Mouse (Mus musculus) macrophage (primary cell): ENCODE data around the gene Gemin7. TPM values are rescaled to one million over a fixed set of nuclear protein-coding genes. Genes with fewer than 3 reads are reported as not detected.

ENCODE experiments used
- H3K27ac ChIP-seq: fragments of 350-480 bp; formaldehyde crosslinking; 2 replicates; pipeline ENCODE4 v1.9.0; 2021
- H3K36me3 ChIP-seq: fragments of 350-480 bp; formaldehyde crosslinking; 2 replicates; pipeline ENCODE4 v1.9.0; 2021; ENCODE audit errors: inconsistent target
- H3K4me3 ChIP-seq: fragments of 350-480 bp; formaldehyde crosslinking; 2 replicates; pipeline ENCODE4 v1.9.0; 2021; ENCODE audit errors: inconsistent target
- H3K79me2 ChIP-seq: fragments of 350-480 bp; formaldehyde crosslinking; 2 replicates; pipeline ENCODE4 v1.9.0; 2021; ENCODE audit errors: inconsistent target
- WGBS: methylation state at CpG from one replicate; pipeline ENCODE4 v1.1.7; 2026; ENCODE audit warnings: inconsistent platforms; ENCODE audit not compliant: missing documents; 5-methylcytosine and 5-hydroxymethylcytosine counted together
- polyA plus RNA-seq: library from polyadenylated mRNA; stranded (reverse); fragments of 250-400 nt; gene quantifications from 3 replicates; pipeline ENCODE4 v1.2.4, GENCODE M21; 2018; ENCODE audit warnings: inconsistent platforms

The Gemin7 gene
- polyA plus RNA-seq, 1 experiment from 2014 or later = 16.9 TPM

DNA sequence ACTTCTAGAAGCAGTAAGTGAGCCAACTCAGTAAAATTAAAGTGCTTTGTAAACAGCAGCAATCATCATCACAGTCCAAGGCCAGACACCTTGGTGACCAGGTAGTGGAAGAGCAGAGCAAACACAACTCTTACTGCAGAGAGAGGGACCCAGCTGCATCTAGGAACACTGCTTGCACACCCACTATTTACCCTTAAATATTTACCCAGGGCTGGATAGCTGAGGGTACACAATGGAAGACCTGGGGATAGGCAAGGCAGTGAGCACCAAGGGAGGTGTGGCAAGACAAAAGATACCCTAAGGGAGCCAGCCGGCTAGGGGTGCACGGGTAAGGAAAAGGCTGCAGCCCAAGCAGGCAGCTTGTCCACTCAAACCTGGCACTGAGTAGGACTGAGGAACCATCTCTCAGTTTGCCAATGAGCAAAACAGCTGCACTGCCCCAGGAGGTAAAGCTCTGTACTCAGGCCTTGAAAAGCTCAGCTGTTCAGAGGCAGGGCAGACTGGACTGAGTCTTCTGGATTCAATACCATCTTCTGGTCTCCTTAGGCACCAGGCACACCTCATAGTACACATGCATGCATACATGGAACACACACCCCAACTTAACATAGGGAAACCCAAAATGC is 29.9 kb downstream of the Gemin7 start:
- H3K4me3 ChIP-seq = no peak overlapping the region
- H3K79me2 ChIP-seq = peaks cover 99% of the 10 kb centered on the region
- 96% methylated on average over 2 of the region's 2 CpGs for WGBS
- H3K27ac ChIP-seq = no peak overlapping the region
- H3K36me3 ChIP-seq = no peaks in the 10 kb centered on the region

DNA sequence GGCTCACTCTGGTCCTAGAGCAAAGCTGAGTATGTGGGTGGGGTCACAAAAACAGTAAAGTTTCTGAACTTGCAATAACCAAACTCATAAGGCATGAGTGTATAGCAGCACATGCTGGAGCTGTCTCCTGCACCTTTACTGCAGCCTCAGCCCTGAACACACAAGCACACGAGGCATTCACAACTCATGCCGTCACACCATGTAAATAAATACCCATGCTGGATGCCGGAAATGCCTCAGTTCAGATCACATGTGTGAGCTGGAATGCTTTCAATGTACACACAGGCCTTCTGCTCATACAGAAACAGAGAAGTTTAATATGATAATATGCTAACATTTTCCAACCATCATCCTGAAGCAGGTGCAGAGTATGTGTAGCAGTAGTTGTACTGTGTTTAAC is 31.4 kb downstream of the Gemin7 start:
- Histone ChIP-seq H3K79me2 (peaks cover 99% of the 10 kb centered on the region), H3K36me3 (no peaks in the 10 kb centered on the region)

DNA sequence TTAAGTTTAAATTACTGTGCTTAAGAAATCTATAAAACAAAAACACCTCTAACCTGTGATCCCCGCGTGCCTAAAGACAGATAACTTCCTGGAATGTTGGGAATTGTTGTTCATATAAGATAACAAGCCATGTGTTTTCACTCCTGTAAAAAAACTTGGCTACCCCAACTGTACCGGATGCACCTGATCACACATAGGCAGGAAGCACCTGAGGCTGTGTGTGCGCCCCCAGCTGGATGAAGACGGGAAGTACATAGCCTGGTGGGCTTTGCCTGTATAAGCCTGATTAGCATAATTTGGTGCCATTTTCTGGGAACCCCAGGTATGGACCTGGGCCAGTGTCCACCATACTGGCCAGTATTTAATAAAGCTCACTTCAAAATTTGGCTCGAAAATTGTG is 33.8 kb downstream of the Gemin7 start:
- 35% methylated on average over 6 of the region's 6 CpGs for WGBS
- no peak overlapping the region for H3K27ac ChIP-seq
- H3K79me2 ChIP-seq = peaks cover 99% of the 10 kb centered on the region
- H3K36me3 ChIP-seq = no peaks in the 10 kb centered on the region
- H3K4me3 ChIP-seq = no peak overlapping the region

More for the DNA sequence above, 31.4 kb downstream of the Gemin7 start:
- no peak overlapping the region for H3K27ac ChIP-seq
- no peak overlapping the region for H3K4me3 ChIP-seq
- 93% methylated on average over 3 of the region's 3 CpGs for WGBS

DNA sequence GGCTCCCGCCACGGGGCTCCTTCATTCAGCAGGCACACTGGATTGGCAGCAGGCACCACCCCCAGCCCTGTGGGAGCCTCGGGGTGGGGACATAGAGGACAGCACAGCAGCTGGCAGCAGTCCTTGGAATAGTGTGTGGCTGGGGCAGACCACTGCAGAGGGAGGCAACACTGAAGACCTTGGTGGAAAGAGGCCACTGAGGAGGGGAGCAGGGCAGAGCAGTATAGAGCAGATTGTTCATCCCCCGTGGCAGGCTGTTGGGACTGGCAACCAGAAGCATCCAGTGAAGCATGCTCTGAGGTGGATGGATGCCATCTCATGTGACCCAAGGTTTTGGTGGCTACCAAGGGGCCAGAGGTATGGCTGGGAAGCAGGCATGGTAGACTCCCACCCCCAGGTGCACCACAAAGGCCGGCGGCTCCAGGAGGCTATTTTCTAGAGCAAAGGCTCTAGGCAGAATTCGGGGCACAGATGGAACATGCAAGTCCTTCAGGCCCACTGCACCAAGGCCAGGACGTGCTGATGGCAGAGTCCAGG is 35.2 kb downstream of the Gemin7 start:
- H3K27ac ChIP-seq = no peak overlapping the region
- peaks cover 99% of the 10 kb centered on the region for H3K79me2 ChIP-seq
- 90% methylated on average over 5 of the region's 8 CpGs for WGBS
- H3K36me3 ChIP-seq = no peaks in the 10 kb centered on the region
- no peak overlapping the region for H3K4me3 ChIP-seq

DNA sequence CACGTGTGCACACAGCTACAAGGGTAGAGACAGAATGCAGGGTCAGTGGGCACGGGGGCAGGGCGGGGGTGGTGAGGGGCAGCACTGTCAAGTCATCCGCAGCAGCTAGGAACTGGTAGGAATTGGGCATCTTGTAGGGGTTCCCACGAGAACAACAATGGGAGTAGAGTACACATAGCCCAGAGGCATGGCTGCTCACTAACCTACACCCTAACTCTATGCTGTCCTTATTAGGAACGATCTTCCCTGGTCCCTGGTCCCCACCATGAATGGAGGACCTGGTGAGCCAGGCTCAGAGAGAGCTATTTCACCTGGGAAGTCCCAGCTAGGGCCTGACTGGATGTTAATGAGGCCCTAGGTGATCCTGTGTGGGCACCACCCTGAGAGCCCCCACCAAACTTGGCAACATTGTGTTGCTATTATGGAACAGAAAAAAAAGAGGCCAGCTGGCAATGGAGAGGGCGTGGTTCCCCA is 35.7 kb downstream of the Gemin7 start:
- no peaks in the 10 kb centered on the region for H3K36me3 ChIP-seq
- H3K79me2 ChIP-seq = peaks cover 99% of the 10 kb centered on the region
- 94% methylated on average over 6 of the region's 7 CpGs for WGBS
- no peak overlapping the region for H3K27ac ChIP-seq
- H3K4me3 ChIP-seq = no peak overlapping the region

DNA sequence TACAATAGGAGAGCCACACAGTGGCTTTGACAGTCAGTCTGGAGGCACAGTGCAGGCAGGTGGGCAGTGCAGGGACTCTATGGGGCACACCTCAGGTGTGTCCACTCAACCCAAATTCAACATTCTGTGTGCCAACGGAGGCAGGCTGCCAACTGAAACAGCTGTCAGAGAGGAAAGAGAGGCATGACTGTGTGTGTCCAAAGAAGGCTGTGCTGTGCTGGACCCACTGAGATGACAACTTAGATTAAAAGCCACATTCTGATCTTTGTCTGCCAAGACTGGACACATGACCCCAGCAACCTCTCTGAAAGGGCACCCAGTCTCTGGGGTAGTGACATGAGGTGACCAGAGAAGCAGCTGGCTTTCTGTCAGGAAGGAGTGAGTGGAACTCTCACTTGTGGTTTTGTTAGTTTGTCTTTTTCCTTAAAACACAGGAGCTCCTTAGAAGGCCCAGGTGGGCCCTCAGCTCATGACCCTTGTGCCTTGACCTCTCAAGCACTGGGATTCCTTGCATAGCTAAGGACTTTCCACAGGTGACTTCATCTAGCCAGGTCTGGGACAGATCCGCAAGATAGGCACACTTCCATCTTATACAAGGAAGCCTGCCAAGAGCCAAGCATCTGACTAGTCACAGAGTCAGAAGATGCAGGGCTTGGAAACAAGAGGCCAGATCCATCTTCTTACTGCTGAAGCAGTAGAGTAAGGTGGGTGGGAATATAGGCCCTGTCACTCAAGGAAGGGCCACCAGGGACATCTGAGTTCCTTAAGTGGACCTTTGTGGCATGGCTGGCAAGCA is 36.4 kb downstream of the Gemin7 start:
- Histone ChIP-seq H3K27ac (no peak overlapping the region), H3K4me3 (no peak overlapping the region), H3K36me3 (peaks cover 3% of the 10 kb centered on the region; the same call in 1 of the 2 replicates), H3K79me2 (peaks cover 99% of the 10 kb centered on the region)
- WGBS = 94% methylated on average over 2 of the region's 2 CpGs

DNA sequence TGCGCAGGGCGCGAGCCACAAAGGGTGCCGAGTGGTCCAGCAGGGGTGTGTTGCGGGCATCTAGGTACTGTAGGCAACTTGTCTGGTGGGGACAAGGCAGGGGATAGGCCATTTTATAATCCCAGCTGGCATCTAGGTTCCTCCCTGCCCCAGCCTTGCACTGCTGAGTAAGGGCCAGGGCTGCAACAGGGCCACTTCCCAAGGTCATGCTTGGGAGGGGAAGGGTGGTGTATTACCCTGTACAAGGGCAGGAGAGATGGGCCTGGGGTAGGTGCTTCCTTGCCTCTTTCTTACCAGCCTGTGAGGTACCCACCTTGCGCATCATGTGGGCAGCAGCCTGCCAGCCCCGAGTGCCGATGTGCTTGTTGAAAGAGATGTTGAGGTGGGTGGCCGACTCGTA is 42.7 kb downstream of the Gemin7 start:
- 92% methylated on average over 10 of the region's 10 CpGs for WGBS
- Histone ChIP-seq H3K27ac (no peak overlapping the region), H3K36me3 (peaks cover 45% of the 10 kb centered on the region), H3K4me3 (no peak overlapping the region), H3K79me2 (peaks cover 38% of the 10 kb centered on the region)

DNA sequence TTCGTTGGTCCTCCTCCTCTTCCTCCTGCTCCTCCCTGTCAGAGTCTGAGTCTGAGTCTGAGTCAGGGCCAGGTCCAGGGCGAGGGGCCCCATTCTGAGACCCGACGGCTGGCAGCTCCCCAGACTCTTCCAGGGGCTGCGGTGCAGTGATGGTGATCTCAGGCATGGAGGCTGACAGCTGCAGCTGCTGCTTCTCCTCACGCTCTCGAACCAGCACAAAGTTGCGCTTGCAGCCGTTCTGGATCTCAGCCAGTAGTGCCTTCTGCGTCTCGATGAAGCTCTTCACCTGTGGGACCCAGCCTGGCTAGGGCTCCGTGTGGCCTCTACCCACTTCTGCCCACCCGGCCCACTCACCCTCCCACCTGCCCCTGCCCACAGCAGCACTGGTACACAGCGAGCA is 45.2 kb downstream of the Gemin7 start:
- Histone ChIP-seq H3K27ac (no peak overlapping the region), H3K36me3 (peaks cover 45% of the 10 kb centered on the region), H3K79me2 (peaks cover 14% of the 10 kb centered on the region; the same call in 1 of the 2 replicates), H3K4me3 (no peak overlapping the region)
- 96% methylated on average over 13 of the region's 14 CpGs for WGBS

DNA sequence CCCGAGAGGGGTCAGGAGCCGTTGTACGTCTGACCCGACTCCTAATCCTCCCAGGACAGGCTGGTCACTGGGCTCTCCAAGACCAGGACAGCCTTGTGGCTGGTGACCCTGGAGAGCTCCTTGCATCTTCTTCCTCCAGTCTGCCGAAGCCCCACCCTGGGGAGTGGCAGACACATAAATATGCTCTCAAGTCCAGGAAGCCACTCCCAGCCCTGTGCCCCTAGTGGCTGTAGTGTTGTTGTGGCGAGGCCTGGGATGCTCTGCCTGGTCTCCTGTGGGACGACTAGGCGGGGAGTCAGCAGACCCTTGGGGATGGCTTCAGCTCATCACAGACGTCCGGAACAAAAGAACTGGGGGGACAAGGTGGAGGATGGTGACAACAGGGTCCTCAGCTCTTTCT is 46.3 kb downstream of the Gemin7 start:
- WGBS = 83% methylated on average over 9 of the region's 10 CpGs
- Histone ChIP-seq H3K27ac (no peak overlapping the region), H3K79me2 (peaks cover 2% of the 10 kb centered on the region; the same call in 1 of the 2 replicates), H3K4me3 (no peak overlapping the region), H3K36me3 (peaks cover 43% of the 10 kb centered on the region)

DNA sequence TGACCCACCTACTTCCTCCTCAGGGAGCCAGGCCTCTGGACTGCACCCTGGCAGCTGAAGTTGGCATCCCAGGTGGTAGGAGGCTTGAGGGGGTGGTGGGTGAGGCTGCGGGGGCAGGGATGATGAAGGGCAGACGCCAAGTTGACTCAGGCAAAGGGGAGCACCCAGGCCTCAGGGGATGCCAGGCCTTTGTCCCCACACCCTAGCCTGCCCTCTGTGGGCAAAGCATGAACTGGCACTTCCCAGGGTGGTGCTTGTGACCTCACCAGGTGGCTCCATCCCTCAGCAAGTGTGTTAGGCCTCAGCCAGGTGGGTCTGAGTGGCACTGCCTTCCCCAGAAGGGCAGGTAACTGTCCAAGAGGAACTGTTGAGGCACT is 52.3 kb downstream of the Gemin7 start:
- Histone ChIP-seq H3K36me3 (no peaks in the 10 kb centered on the region), H3K79me2 (no peaks in the 10 kb centered on the region), H3K27ac (no peak overlapping the region), H3K4me3 (no peak overlapping the region)
- 63% methylated on average over 2 of the region's 2 CpGs for WGBS

DNA sequence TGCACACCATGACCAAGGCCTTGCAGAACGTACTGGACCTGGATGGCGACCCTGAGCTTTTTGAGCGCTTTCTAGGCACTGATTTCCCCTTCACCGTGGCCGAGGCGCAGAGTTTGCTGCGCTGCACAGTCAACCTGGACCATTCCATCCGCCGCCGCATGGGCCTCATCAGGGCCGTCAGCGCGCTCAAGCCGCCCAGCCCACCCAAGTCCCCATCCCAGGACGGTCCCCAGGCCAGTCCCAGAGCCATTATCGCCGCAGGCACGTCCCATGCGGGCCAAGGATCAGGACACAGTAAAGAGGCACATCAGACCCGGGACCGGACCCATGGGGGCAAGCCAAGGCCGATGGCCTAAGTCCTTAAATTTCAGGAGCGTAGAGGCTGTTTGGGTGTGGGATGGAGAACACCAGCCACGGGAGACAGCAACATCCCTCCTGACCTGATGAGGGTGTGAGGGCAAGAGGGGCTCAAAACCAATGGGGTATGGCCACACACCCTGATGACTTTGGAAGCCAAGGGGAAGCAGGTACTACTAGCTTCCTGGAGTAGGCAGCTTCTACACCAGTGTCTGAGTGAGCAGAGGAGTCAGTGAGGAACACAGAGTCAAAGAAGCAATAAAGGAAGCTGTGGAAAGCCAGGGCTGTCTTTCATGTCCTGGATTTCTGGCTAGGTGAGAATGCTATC is 52.8 kb downstream of the Gemin7 start:
- H3K27ac ChIP-seq = no peak overlapping the region
- WGBS = 42% methylated on average over 24 of the region's 24 CpGs
- H3K79me2 ChIP-seq = no peaks in the 10 kb centered on the region
- H3K4me3 ChIP-seq = no peak overlapping the region
- H3K36me3 ChIP-seq = no peaks in the 10 kb centered on the region

DNA sequence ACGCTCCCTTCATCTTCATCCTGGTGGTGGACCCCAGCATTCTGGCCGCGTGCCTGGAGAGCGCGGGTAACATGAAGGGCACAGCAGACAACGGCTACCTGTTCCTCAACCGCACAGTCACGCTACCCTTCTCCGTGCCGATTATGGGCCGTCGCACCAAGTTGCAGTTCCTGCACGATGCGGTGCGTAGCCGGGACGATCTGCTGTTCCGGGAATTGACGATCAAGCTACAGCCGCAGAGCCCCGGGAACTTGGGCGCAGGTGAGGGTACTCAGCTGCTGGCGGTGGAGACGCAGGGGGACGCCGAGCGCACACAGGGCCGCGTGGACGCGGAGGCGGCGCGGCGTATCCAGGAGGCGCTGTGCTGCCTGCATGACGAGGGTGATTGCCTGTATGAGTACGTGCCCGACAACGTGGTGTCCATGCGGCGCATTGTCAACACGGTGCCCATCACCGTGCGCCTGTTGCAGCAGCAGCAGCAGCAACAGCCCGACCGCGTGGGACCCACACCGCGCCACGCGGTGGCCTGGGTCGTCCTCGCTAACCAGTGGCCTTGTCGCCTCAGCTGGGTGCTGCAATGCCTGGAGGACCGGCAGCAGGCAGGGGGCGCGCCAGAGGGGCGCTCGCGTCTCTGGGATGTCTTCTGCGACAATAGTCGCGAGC is 53.5 kb downstream of the Gemin7 start:
- Histone ChIP-seq H3K4me3 (no peak overlapping the region), H3K36me3 (no peaks in the 10 kb centered on the region), H3K79me2 (no peaks in the 10 kb centered on the region), H3K27ac (no peak overlapping the region)
- 2% methylated on average over 64 of the region's 64 CpGs for WGBS

DNA sequence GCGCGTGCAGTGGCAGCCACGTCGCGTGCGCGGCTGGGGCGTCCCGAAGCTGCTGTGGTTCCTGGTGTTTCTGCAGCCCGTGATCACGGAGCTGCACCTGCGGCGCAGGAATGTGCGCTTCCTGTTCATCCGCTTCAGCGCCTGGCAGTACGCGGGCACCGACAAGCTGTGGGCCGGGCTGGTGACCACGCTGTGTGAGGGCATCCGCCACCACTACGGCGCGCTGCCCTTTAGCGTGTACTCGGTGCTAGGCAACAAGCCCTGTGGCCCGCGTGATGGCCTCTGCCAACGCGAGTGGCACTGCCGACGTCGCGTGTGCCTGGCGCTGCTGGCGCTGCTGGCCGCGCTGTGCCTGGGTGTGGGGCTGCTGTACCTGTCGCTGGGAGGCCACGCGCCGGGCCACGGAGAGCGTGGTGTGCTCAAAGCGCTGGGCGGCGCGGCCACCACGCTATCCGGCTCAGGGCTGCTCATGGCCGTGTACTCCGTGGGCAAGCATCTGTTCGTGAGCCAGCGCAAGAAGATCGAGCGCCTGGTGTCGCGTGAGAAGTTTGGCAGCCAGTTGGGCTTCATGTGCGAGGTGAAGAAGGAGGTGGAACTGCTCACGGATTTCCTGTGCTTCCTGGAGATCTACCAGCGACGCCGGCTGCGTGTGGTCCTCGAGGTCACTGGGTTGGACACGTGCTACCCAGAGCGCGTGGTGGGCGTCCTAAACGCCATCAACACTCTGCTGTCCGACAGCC is 54.2 kb downstream of the Gemin7 start:
- WGBS = 3% methylated on average over 70 of the region's 72 CpGs
- Histone ChIP-seq H3K79me2 (no peaks in the 10 kb centered on the region), H3K27ac (no peak overlapping the region), H3K4me3 (no peak overlapping the region), H3K36me3 (no peaks in the 10 kb centered on the region)

DNA sequence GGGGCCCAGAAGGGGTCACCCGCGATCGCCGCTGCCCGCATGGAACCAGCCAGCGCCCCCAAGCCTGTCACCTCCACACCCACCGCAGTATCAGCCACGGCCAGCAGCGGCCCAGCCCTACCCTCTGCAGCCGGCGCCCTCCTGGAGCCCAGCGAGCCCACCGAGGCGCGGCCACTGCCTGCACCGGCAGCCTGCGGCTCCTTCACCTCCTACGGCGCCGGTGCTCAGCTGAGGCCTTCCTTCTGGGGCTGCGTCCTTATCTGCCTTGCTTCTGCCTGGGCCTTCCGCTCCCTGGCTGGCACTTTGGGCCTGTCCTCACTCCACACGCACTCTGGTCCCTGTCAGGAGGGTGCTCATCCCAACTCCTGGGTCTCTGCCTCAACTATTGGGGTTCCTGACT is 57.4 kb downstream of the Gemin7 start:
- WGBS = 25% methylated on average over 10 of the region's 23 CpGs
- H3K4me3 ChIP-seq = no peak overlapping the region

More for the DNA sequence above, 57.4 kb downstream of the Gemin7 start:
- no peaks in the 10 kb centered on the region for H3K36me3 ChIP-seq
- H3K79me2 ChIP-seq = no peaks in the 10 kb centered on the region
- no peak overlapping the region for H3K27ac ChIP-seq
